8 mouse cellular contexts compared by ENCODE assay signal in genomic region chr1:63114136-63114781, GRCm38 (mm10). TPM values are rescaled to one million over a fixed set of nuclear protein-coding genes. Genes with fewer than 3 reads are reported as not detected.
A peak's percentile ranks its signal among the peaks of the same experiment; 100 is the strongest.
DNase-seq lines count a peak whose midpoint lies in the region; ATAC-seq and TF ChIP-seq lines count a peak whose summit lies in the region.

Ino80d (minus strand) TSS chr1:63114667.

- no peaks in the 10 kb centered on the region for H3K27me3 ChIP-seq in lung, postnatal 0 days (replicated peaks; ENCODE audit: insufficient read depth, low read length)

- 0 out of 2 replicates have a peak, but pooled peaks cover 10% of the 10 kb centered on the region for H3K36me3 ChIP-seq in lung, postnatal 0 days (ENCODE audit: insufficient read depth, low read length)

- peak; percentile 77 for TF ChIP-seq CTCF in lung, postnatal 0 days (IDR thresholded peaks at IDR 0.05)

- peak within 1 kb of the TSS; percentile 100 for H3K9ac ChIP-seq in lung, postnatal 0 days (replicated peaks; ENCODE audit: low read depth)

- H3K4me1 ChIP-seq in lung, postnatal 0 days (ENCODE audit: insufficient read depth, low read depth, low read length): no peaks in the 10 kb centered on the region; the same call in 1 of the 2 replicates

- H3K4me2 ChIP-seq in lung, postnatal 0 days (replicated peaks; ENCODE audit: low read depth, low read length): peak within 1 kb of the TSS; percentile 87

- peak within 1 kb of the TSS; percentile 92 for H3K4me3 ChIP-seq in lung, postnatal 0 days (ENCODE audit: low read depth, low read length)

- H3K27ac ChIP-seq in lung, postnatal 0 days (ENCODE audit: low read length): peak within 1 kb of the TSS; percentile 100

- peak; percentile 91 for DNase-seq in MEL-GATA-1-ER (ENCODE audit: extremely low read depth, low read depth)
- DNase-seq in cerebellum, adult 8-10 months: peak; percentile 83
- DNase-seq in forelimb bud, embryonic 11.5 days (ENCODE audit: low read depth, low spot score): peak; percentile 87
- peak; percentile 86 for DNase-seq in layer of hippocampus, adult 9-11 months
- DNase-seq in lung, postnatal 0 days (ENCODE audit: low spot score): peak; percentile 96
- DNase-seq in ovary, postnatal 14 days (ENCODE audit: low spot score): peak; percentile 62
- peak; percentile 85 for DNase-seq in thymus, postnatal 14 days

- ATAC-seq in hematopoietic stem cell, adult 5-6 weeks (replicated peaks in 1 of 2; ENCODE audit: insufficient read depth in 1 of 2, low FRiP score in 2 of 2, low TSS enrichment in 1 of 2, low read depth in 1 of 2, poor library complexity in 2 of 2, severe bottlenecking in 2 of 2): peak; percentile 94 to 96
- peak; percentile 90 for ATAC-seq in lung, postnatal 0 days

- TF ChIP-seq EP300 in lung, postnatal 0 days (IDR thresholded peaks at IDR 0.05): no peak

- 1% methylated on average over 30 of the region's 42 CpGs for WGBS in lung, postnatal 0 days

- H3K9me3 ChIP-seq in lung, postnatal 0 days (ENCODE audit: low read length): no peaks in the 10 kb centered on the region

RNA-seq across cellular contexts. Expression of gene Ino80d, which starts in this region (rescaled TPM):
- total RNA-seq in hematopoietic stem cell, adult 5-6 weeks (2017): 31.5 TPM in 2 replicates
- polyA plus RNA-seq in lung, postnatal 0 days (2015; fragmentation: Nextera tagmentation; extraction: Ambion mirVana): 7.5 and 10.4 TPM in 2 replicates

Comparison
In these comparisons a context has a peak if more than half of its experiments do, and no peak if none do; other contexts are left out.
1. Peak in every context shown above with its lines: DNase-seq, ATAC-seq, H3K4me3 ChIP-seq and H3K27ac ChIP-seq.